Mouse (Mus musculus) MEL (cell line): ENCODE measurements around the gene Slc29a2. TPM values are rescaled to one million over a fixed set of nuclear protein-coding genes. Genes with fewer than 3 reads are reported as not detected.

Source experiments
- DNase-seq: peaks from one replicate; pipeline ENCODE4 v3.0.0; 2011; ENCODE audit warnings: low read depth, low spot score
- H3K27ac ChIP-seq: 2 replicates; pipeline ENCODE4 v1.5.1; 2012; ENCODE audit warnings: low read depth, mild to moderate bottlenecking, control low read depth, low read length, moderate library complexity; ENCODE audit not compliant: control insufficient read depth
- H3K27me3 ChIP-seq, 2 experiments: fragments of 150-350 bp in 1 of 2; sonication (generic) in 1 of 2; 2 replicates each; pipeline ENCODE4 v1.6.1; 2012; ENCODE audit warnings: low read length in 2 of 2, mild to moderate bottlenecking in 2 of 2, improper control_type of control experiment in 1 of 2, moderate library complexity in 1 of 2; ENCODE audit not compliant: insufficient read depth in 2 of 2, control insufficient read depth in 1 of 2
- H3K36me3 ChIP-seq, 2 experiments: 2 replicates each; pipeline ENCODE4 v1.6.1; 2012 to 2014; ENCODE audit warnings: low read length in 2 of 2, improper control_type of control experiment in 1 of 2, inconsistent platforms in 1 of 2, mild to moderate bottlenecking in 1 of 2; ENCODE audit not compliant: insufficient read depth in 2 of 2, control insufficient read depth in 1 of 2
- H3K4me1 ChIP-seq, 2 experiments: fragments of 150-350 bp in 1 of 2; sonication (generic) in 1 of 2; 2 replicates each; pipeline ENCODE4 v1.6.1; 2012; ENCODE audit warnings: low read length in 2 of 2, improper control_type of control experiment in 1 of 2, mild to moderate bottlenecking in 1 of 2; ENCODE audit not compliant: insufficient read depth in 2 of 2, control insufficient read depth in 1 of 2
- H3K4me3 ChIP-seq, 2 experiments: fragments of 150-350 bp in 1 of 2; sonication (generic) in 1 of 2; 2 replicates each; pipeline ENCODE4 v1.5.1; 2012; ENCODE audit warnings: low read depth in 2 of 2, low read length in 2 of 2, mild to moderate bottlenecking in 2 of 2, moderate library complexity in 2 of 2, control low read depth in 1 of 2, improper control_type of control experiment in 1 of 2; ENCODE audit not compliant: control insufficient read depth in 1 of 2, insufficient read depth in 1 of 2
- H3K79me2 ChIP-seq: 2 replicates; pipeline ENCODE4 v1.6.1; 2012; ENCODE audit warnings: mild to moderate bottlenecking, low read length, moderate library complexity; ENCODE audit not compliant: control insufficient read depth, poor library complexity, insufficient read depth
- H3K9ac ChIP-seq: 2 replicates; pipeline ENCODE4 v1.6.1; 2012; ENCODE audit warnings: low read depth, mild to moderate bottlenecking, control low read depth, low read length, moderate library complexity; ENCODE audit not compliant: control insufficient read depth, poor library complexity, severe bottlenecking
- H3K9me3 ChIP-seq: fragments of 150-350 bp; sonication (generic); replicated peaks from 2 replicates; pipeline ENCODE4 v1.6.1; 2012; ENCODE audit warnings: mild to moderate bottlenecking, low read length, improper control_type of control experiment, moderate library complexity; ENCODE audit not compliant: insufficient read depth
- CHD1 ChIP-seq: IDR thresholded peaks from 2 replicates; pipeline ENCODE4 v1.6.1; 2012; ENCODE audit warnings: low read depth, mild to moderate bottlenecking, inconsistent platforms, low read length, improper control_type of control experiment
- CHD2 ChIP-seq: IDR thresholded peaks from 2 replicates; pipeline ENCODE4 v1.6.1; 2011; ENCODE audit warnings: low read length, improper control_type of control experiment
- CTCF ChIP-seq, 3 experiments: IDR thresholded peaks in 2 of 3; conservative IDR thresholded peaks in 1 of 3; 2 replicates each; pipeline ENCODE4 v1.5.1; 2011 to 2012; ENCODE audit warnings: low read length in 3 of 3, low read depth in 2 of 3, mild to moderate bottlenecking in 2 of 3, improper control_type of control experiment in 1 of 3, inconsistent platforms in 1 of 3, mixed read lengths in 1 of 3, moderate library complexity in 1 of 3; ENCODE audit not compliant: control insufficient read depth in 1 of 3, insufficient read depth in 1 of 3, poor library complexity in 1 of 3, severe bottlenecking in 1 of 3
- ELF1 ChIP-seq: IDR thresholded peaks from 2 replicates; pipeline ENCODE4 v1.6.1; 2014; ENCODE audit warnings: low read depth, mild to moderate bottlenecking, inconsistent platforms, low read length, improper control_type of control experiment, moderate library complexity
- EP300 ChIP-seq, 2 experiments: IDR thresholded peaks; 2 replicates each; pipeline ENCODE4 v1.6.1; 2011; ENCODE audit warnings: improper control_type of control experiment in 2 of 2, low read length in 2 of 2, low read depth in 1 of 2, mild to moderate bottlenecking in 1 of 2
- ETS1 ChIP-seq: IDR thresholded peaks from 2 replicates; pipeline ENCODE4 v1.6.1; 2012; ENCODE audit warnings: low read depth, mild to moderate bottlenecking, inconsistent platforms, low read length, improper control_type of control experiment, moderate library complexity
- GATA1 ChIP-seq: IDR thresholded peaks from 2 replicates; pipeline ENCODE4 v1.6.1; 2011; ENCODE audit warnings: low read depth, low read length, improper control_type of control experiment
- HCFC1 ChIP-seq: IDR thresholded peaks from 2 replicates; pipeline ENCODE4 v1.6.1; 2012; ENCODE audit warnings: low read depth, mild to moderate bottlenecking, inconsistent platforms, low read length, improper control_type of control experiment, moderate library complexity
- MAFK ChIP-seq: IDR thresholded peaks from 2 replicates; pipeline ENCODE4 v1.6.1; 2011; ENCODE audit warnings: low read depth, mild to moderate bottlenecking, low read length, improper control_type of control experiment, borderline replicate concordance
- MAZ ChIP-seq: IDR thresholded peaks from 2 replicates; pipeline ENCODE4 v1.6.1; 2012; ENCODE audit warnings: low read depth, mild to moderate bottlenecking, inconsistent platforms, low read length, improper control_type of control experiment
- MEF2A ChIP-seq: IDR thresholded peaks from 2 replicates; pipeline ENCODE4 v1.6.1; 2014; ENCODE audit warnings: low read depth, mild to moderate bottlenecking, inconsistent platforms, low read length, improper control_type of control experiment; ENCODE audit not compliant: poor library complexity, insufficient replicate concordance, severe bottlenecking; ENCODE audit errors: extremely low read depth
- MYB ChIP-seq: IDR thresholded peaks from 2 replicates; pipeline ENCODE4 v1.6.1; 2011; ENCODE audit warnings: mild to moderate bottlenecking, low read depth, low read length, improper control_type of control experiment
- POLR2A ChIP-seq, 2 experiments: IDR thresholded peaks; 2 replicates each; pipeline ENCODE4 v1.6.1; 2011 to 2012; ENCODE audit warnings: low read length in 2 of 2, mild to moderate bottlenecking in 2 of 2, control low read depth in 1 of 2, improper control_type of control experiment in 1 of 2, low read depth in 1 of 2, moderate library complexity in 1 of 2; ENCODE audit not compliant: control insufficient read depth in 1 of 2, insufficient read depth in 1 of 2, poor library complexity in 1 of 2
- POLR2AphosphoS5 ChIP-seq: IDR thresholded peaks from 2 replicates; pipeline ENCODE4 v1.6.1; 2012; ENCODE audit warnings: low read depth, borderline replicate concordance, mild to moderate bottlenecking, inconsistent platforms, low read length, moderate library complexity, mixed read lengths
- RAD21 ChIP-seq: IDR thresholded peaks from 2 replicates; pipeline ENCODE4 v1.6.1; 2011; ENCODE audit warnings: mild to moderate bottlenecking, low read depth, low read length, improper control_type of control experiment
- RCOR1 ChIP-seq: IDR thresholded peaks from 2 replicates; pipeline ENCODE4 v1.6.1; 2012; ENCODE audit warnings: low read depth, mild to moderate bottlenecking, inconsistent platforms, low read length, improper control_type of control experiment
- SIN3A ChIP-seq: IDR thresholded peaks from 2 replicates; pipeline ENCODE4 v1.6.1; 2012; ENCODE audit warnings: low read length, improper control_type of control experiment, inconsistent platforms
- SMC3 ChIP-seq: IDR thresholded peaks from 2 replicates; pipeline ENCODE4 v1.6.1; 2011; ENCODE audit warnings: low read depth, low read length, improper control_type of control experiment
- TAL1 ChIP-seq: IDR thresholded peaks from 2 replicates; pipeline ENCODE4 v1.6.1; 2012; ENCODE audit warnings: mild to moderate bottlenecking, inconsistent platforms, low read length, moderate library complexity, mixed read lengths
- TBP ChIP-seq: IDR thresholded peaks from 2 replicates; pipeline ENCODE4 v1.8.0; 2011; ENCODE audit warnings: low read depth, low read length, improper control_type of control experiment
- TCF12 ChIP-seq: IDR thresholded peaks from 2 replicates; pipeline ENCODE4 v1.6.1; 2014; ENCODE audit warnings: low read depth, mild to moderate bottlenecking, inconsistent platforms, low read length, improper control_type of control experiment, moderate library complexity
- UBTF ChIP-seq: IDR thresholded peaks from 2 replicates; pipeline ENCODE4 v1.6.1; 2012; ENCODE audit warnings: low read depth, mild to moderate bottlenecking, inconsistent platforms, low read length, improper control_type of control experiment, moderate library complexity, borderline replicate concordance; ENCODE audit not compliant: insufficient read depth
- USF2 ChIP-seq, 2 experiments: IDR thresholded peaks; 2 replicates each; pipeline ENCODE4 v1.6.1; 2011 to 2012; ENCODE audit warnings: improper control_type of control experiment in 2 of 2, low read length in 2 of 2, borderline replicate concordance in 1 of 2, inconsistent platforms in 1 of 2, low read depth in 1 of 2, mild to moderate bottlenecking in 1 of 2; ENCODE audit not compliant: insufficient read depth in 1 of 2
- ZC3H11A ChIP-seq: IDR thresholded peaks from 2 replicates; pipeline ENCODE4 v1.6.1; 2012; ENCODE audit warnings: low read depth, mild to moderate bottlenecking, inconsistent platforms, low read length, improper control_type of control experiment
- ZMIZ1 ChIP-seq: IDR thresholded peaks from 2 replicates; pipeline ENCODE4 v1.6.1; 2012; ENCODE audit warnings: low read depth, mild to moderate bottlenecking, inconsistent platforms, low read length, improper control_type of control experiment, moderate library complexity
- ZNF384 ChIP-seq: IDR thresholded peaks from 2 replicates; pipeline ENCODE4 v1.6.1; 2012; ENCODE audit warnings: low read depth, mild to moderate bottlenecking, inconsistent platforms, low read length, improper control_type of control experiment
- polyA plus RNA-seq, 2 experiments: library from polyadenylated mRNA; stranded (reverse) in 1 of 2; unstranded in 1 of 2; fragments of >175 nt in 1 of 2; fragments of >200 nt in 1 of 2; gene quantifications; 2 replicates each; pipeline versions ENCODE4 v1.2.1 to v1.2.4; 2012; ENCODE audit warnings: low replicate concordance in 2 of 2, low read depth in 1 of 2; ENCODE audit not compliant: insufficient read length in 2 of 2, insufficient read depth in 1 of 2, missing spikeins in 1 of 2
- total RNA-seq: library from RNA; depleted of rRNA; stranded (reverse); fragments of 300-350 nt; gene quantifications from 2 replicates; pipeline ENCODE4 v1.2.3, GENCODE M21; 2012

The Slc29a2 gene
- total and polyA plus RNA-seq, 3 experiments: 3.2 to 10.9 TPM; not detected in 1

DNA sequence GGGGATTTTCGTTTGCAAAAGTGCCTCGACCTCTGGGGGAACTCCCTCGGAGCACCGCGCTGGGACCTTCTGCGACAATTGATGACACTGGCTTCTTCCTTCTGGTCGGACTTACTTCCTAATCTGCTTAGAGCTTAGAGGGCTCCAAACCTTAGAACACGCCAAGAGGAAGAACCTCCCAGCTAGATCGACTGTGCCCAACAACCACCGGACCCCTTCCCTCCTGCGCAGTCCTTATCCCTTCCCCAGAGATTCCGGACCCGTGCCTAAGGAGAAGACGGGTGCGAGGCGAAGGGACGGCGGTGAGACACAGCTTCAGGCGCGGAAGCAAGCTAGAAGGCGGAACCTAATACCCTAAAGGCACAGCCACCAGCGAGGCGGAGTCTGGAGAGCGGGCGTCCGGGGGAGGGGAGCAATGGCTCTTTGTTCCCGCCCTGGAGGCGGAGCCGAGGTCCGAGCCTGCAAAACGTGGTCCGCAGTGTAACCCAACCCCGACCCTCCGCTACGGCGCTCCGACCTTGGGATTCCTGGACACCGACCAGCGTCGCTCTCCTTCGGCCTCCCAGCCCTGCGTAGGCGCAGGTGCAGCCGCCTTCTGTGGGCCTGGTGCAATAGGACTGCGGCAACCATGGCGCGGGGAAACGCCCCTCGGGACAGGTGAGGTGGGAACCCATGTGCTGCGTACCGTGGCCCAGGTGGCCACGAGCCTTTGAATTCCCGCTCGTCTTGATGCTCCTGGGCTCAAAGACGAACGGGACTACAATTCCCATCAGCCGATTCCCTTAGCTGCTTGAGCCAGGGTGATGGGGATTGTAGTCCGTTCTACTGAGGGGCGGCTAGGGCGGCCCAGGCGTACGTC is at the start of gene Slc29a2 (continued):
- TF ChIP-seq ZMIZ1 (peak; percentile 81; the same call in 1 of the 2 replicates), MYB (no peak), MAFK (no peak), ELF1 (0 out of 2 replicates have a peak, but pooled peaks have one; percentile 63)
- TF ChIP-seq, all 39 proteins: peak for 12

DNA sequence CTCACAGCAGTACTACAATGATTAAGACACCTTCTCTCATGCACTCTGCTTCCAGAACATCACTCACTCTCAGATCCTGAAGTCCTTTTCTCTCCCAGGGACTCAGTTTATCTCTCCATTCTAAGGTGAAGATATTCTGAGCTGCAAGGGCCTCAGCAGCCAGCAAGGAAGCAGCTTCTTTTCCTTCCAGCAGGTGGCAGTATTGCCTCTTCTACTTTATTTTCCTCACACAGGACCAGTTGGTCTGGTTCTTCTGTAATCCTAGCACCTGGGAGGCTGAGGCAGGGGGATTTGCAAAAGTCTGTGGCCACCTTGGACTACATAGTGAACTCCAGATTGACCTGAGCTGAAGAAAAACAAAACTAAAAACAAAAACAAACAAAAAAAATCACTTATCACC is 41.9 kb upstream of the Slc29a2 start:
- Histone ChIP-seq H3K27me3 (no peaks in the 10 kb centered on the region; a peak in 1 of 4 replicates), H3K27ac (no peak overlapping the region), H3K9me3 (no peaks in the 10 kb centered on the region), H3K9ac (no peak overlapping the region), H3K79me2 (no peaks in the 10 kb centered on the region)
- TF ChIP-seq CTCF (IDR thresholded peaks at IDR 0.05 in 2 of 3, conservative IDR thresholded peaks at IDR 0.05 in 1 of 3; ENCODE audit: control insufficient read depth in 1 of 3, insufficient read depth in 1 of 3, low read depth in 2 of 3, low read length in 3 of 3, poor library complexity in 1 of 3, severe bottlenecking in 1 of 3) (peak; percentile 77 to 87 (median 80)), MAFK (no peak), RAD21 (peak; percentile 66)
- TF ChIP-seq, all 39 proteins: peak for 2
- no peaks in the 10 kb centered on the region for H3K36me3 ChIP-seq
- H3K4me1 ChIP-seq: no peaks in the 10 kb centered on the region
- DNase-seq: peak; percentile 74
- H3K4me3 ChIP-seq: no peak overlapping the region

DNA sequence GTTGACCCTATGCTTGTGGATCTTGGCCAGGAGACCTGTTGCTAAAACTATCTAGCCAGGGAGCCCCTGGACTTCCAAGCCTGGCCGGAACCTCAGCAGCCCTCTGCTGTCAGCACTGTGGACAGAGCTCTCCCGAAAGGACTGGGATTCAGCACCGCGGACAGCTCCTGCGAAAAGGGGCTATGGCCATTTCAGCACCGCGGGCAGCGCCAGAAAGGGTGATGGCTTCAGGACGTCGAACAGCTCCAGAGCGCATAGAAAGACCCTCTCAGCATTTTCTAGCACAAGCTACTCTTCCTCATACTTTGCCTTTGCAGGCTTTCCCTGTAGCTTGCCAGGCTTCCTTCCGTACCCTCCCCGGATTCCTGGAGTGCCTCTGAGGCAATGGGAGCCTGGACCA is 34.6 kb upstream of the Slc29a2 start:
- Histone ChIP-seq H3K79me2 (no peaks in the 10 kb centered on the region), H3K4me3 (no peak overlapping the region), H3K36me3 (no peaks in the 10 kb centered on the region), H3K27me3 (no peaks in the 10 kb centered on the region), H3K4me1 (no peaks in the 10 kb centered on the region), H3K9me3 (no peaks in the 10 kb centered on the region), H3K9ac (no peak overlapping the region), H3K27ac (no peak overlapping the region)
- peak; percentile 84 for DNase-seq
- TF ChIP-seq MEF2A (no peak), RCOR1 (no peak), CHD1 (no peak), CTCF (IDR thresholded peaks at IDR 0.05 in 2 of 3, conservative IDR thresholded peaks at IDR 0.05 in 1 of 3; ENCODE audit: control insufficient read depth in 1 of 3, insufficient read depth in 1 of 3, low read depth in 2 of 3, low read length in 3 of 3, poor library complexity in 1 of 3, severe bottlenecking in 1 of 3) (peak in 1 of 3 experiments; percentile 33; a peak in 2 of 6 replicates), SIN3A (peak; percentile 100), TCF12 (no peak), ZNF384 (no peak), TAL1 (no peak), CHD2 (no peak), UBTF (no peak), POLR2A (IDR thresholded peaks at IDR 0.05; ENCODE audit: control insufficient read depth in 1 of 2, insufficient read depth in 1 of 2, low read depth in 1 of 2, low read length in 2 of 2, poor library complexity in 1 of 2) (no peak), ELF1 (no peak), ETS1 (no peak), MAZ (no peak), USF2 (IDR thresholded peaks at IDR 0.05; ENCODE audit: borderline replicate concordance in 1 of 2, insufficient read depth in 1 of 2, low read depth in 1 of 2, low read length in 2 of 2) (no peak), POLR2AphosphoS5 (no peak), EP300 (IDR thresholded peaks at IDR 0.05; ENCODE audit: low read depth in 1 of 2, low read length in 2 of 2) (no peak), TBP (0 out of 2 replicates have a peak, but pooled peaks have one; percentile 41), ZC3H11A (no peak), HCFC1 (no peak), SMC3 (no peak), GATA1 (no peak; the same call in 1 of the 2 replicates), MAFK (no peak)
